Mouse (Mus musculus) cerebellum, adult 9-10 months (tissue): ENCODE measurements at regions not wholly inside any gene's neighbourhood (a gene's known extent, or its start where the extent isn't known, plus 50 kb on each side); places are given as distances from the start of the nearest gene placed in this dataset.
A peak's percentile ranks its signal among the peaks of the same experiment; 100 is the strongest.

Experiments used
- DNase-seq: peaks from one replicate; pipeline ENCODE4 v3.0.0; 2022

GRCm38 (mm10) chr8:117890211-117890610, 88.5 kb upstream of the Mphosph6 start:
- no peak for DNase-seq

GRCm38 (mm10) chr8:117881414-117881973, 79.8 kb upstream of the Mphosph6 start:
- DNase-seq, result no peak

GRCm38 (mm10) chr8:117880279-117880975, 78.7 kb upstream of the Mphosph6 start:
- DNase-seq, result no peak

DNA sequence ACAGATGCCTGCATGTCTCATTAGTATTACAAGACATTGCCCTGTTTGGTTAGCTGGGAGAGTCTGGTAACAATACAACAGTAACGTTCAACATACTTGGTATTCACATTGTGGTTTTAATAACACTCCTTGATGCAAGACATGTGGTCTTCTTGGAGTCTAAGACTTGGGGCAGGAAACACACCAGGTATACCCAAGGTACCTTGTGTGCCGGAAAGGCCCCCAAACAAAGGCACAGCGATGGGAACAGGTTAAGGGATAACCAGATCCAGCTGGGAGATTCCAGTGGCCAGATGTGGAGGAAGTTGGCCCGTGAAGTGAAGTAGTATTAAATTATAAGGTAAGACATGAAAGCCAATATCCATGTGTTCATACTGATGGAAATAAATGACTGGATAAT, 71.9 kb upstream of the Mphosph6 start:
- DNase-seq, result no peak

DNA sequence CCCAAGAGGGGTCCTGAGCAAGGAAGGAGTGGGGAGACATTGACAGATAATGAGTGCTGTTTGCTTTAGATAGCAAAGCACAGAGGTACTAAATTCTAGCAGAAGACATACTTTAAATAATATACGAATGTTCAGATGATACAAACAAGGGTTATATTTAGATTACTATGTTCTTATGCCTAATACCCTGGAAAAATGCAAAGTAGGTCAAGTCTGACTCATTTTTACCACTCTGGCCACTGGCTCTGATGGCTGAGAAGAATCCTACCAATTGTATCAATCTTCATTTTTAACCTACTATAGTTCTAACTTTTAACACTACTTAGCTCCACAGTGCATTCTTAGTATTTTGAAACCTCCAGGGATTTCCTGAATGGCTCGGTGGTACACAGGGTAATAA, 65.4 kb upstream of the Mphosph6 start:
- DNase-seq, result no peak

- no peak for DNase-seq
Observed at GRCm38 (mm10) chr8:117865014-117865413, 63.3 kb upstream of the Mphosph6 start.

GRCm38 (mm10) chr8:117863837-117864236, 62.1 kb upstream of the Mphosph6 start:
- DNase-seq, result peak; percentile 5

DNA sequence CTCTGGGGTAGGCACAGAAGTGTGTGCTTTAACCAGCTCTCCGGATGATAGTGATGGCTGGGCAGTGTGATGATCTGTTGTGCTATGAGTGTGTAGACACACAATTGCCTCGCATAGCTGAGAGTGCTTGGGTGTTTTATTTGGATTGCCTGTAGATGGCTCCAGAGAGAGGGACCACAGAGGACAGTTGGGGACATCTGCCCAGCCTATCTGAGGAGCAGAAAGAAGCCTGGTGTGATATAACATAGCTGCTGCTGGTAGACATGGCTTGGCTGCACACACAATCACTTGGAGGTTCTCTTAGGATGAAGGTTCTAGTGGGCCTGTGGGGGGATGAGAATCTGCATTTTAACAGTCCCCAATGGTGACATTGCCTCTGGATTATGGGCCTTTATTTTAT, 60.6 kb upstream of the Mphosph6 start:
- no peak for DNase-seq

DNA sequence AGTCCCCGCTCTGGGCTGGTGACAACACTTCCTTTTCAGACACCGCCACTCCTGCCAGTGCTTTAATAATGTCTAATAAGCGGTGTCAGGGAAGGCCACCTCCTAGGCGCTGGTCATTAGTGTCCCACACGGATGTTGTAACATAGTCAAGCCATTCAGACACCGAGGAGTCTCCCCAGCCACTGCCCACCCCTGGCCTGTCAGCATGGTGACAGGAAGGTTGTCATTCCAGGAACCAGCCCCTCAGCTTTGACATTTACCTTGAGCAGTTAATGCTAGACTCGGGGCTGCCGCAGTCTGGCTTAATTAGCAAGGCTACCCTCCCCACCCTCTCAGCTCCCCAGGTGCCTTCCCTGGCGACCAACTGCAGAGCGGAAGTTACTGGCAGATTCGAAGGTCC, 58.0 kb upstream of the Mphosph6 start:
- DNase-seq, result no peak

GRCm38 (mm10) chr8:117859095-117859494, 57.4 kb upstream of the Mphosph6 start:
- no peak for DNase-seq

GRCm38 (mm10) chr8:117856121-117856520, 54.4 kb upstream of the Mphosph6 start:
- no peak for DNase-seq

- DNase-seq, result no peak
Observed at GRCm38 (mm10) chr8:117854942-117855491, 53.3 kb upstream of the Mphosph6 start.

- DNase-seq, result no peak
Observed at GRCm38 (mm10) chr8:117854301-117854700, 52.6 kb upstream of the Mphosph6 start.

GRCm38 (mm10) chr8:117853408-117853807, 51.7 kb upstream of the Mphosph6 start:
- DNase-seq, result no peak

DNA sequence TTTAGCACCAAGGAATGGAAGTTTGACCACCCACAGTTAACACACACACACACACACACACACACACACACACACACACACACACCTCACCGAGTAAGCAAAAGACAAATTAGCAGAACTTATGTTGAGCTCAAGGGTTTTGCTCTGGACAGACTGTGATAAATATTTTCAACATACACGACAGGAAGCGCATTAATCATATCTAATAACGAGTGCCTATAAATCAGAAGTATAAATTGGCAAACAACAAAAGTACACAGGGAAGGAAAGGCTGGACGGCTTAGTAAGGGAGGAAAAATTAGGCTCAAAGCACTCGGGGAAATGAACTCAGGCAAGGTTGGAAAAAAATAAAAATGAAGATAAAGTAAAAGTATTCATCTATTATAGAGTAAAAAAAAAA, 50.8 kb upstream of the Mphosph6 start:
- DNase-seq, result no peak
